ENCODE assay signal across 8 mouse cellular contexts in genomic region chr2:172346034-172346929, GRCm38 (mm10). TPM values are rescaled to one million over a fixed set of nuclear protein-coding genes. Genes with fewer than 3 reads are reported as not detected.
DNase-seq lines count a peak whose midpoint lies in the region; ATAC-seq and TF ChIP-seq lines count a peak whose summit lies in the region.

No protein-coding gene starts in this region.

- no peaks in the 10 kb centered on the region for H3K27me3 ChIP-seq in cerebellum, adult 2 months (ENCODE audit: control insufficient read depth, insufficient read depth, low read length)
- H3K27me3 ChIP-seq in neural tube, embryonic 15.5 days (replicated peaks): no peaks in the 10 kb centered on the region

- H3K9ac ChIP-seq in neural tube, embryonic 15.5 days (replicated peaks): peak overlapping the region; percentile 60

- no peaks in the 10 kb centered on the region for H3K36me3 ChIP-seq in neural tube, embryonic 15.5 days

- no peak for TF ChIP-seq POLR2A in cerebellum, adult 2 months (IDR thresholded peaks at IDR 0.05; ENCODE audit: borderline replicate concordance, insufficient read depth, low read length)

- peak overlapping the region; percentile 66 for H3K4me3 ChIP-seq in cerebellum, adult 2 months (replicated peaks; ENCODE audit: insufficient read depth, low read depth, low read length)
- peak overlapping the region; percentile 68 for H3K4me3 ChIP-seq in neural tube, embryonic 15.5 days (replicated peaks)

- no peak for TF ChIP-seq CTCF in cerebellum, adult 2 months (IDR thresholded peaks at IDR 0.05; ENCODE audit: borderline replicate concordance, insufficient read depth, low read depth, low read length)

- peak; percentile 16 for DNase-seq in thymus, postnatal 0 days (ENCODE audit: low spot score)
- DNase-seq in thymus, postnatal 4 days: no peak
- DNase-seq in cerebellum, adult 2 months: peak; percentile 57 to 59
- DNase-seq in gastrocnemius, postnatal 25 days: peak; percentile 24
- peak; percentile 62 for DNase-seq in kidney, adult 11 months
- DNase-seq in lung, adult 18-20 months: peak; percentile 30 to 66

- peak overlapping the region; percentile 99 for H3K4me2 ChIP-seq in neural tube, embryonic 15.5 days

- ATAC-seq in neural tube, embryonic 15.5 days (ENCODE audit: low FRiP score): peak; percentile 9; the same call in 1 of the 2 replicates
- ATAC-seq in monocyte, adult 5-6 weeks (replicated peaks; ENCODE audit: insufficient number of reproducible peaks, low FRiP score, low TSS enrichment, poor library complexity, severe bottlenecking): no peak

- 12% methylated on average over 31 of the region's 31 CpGs for WGBS in cerebellum, adult 2 months
- WGBS in neural tube, embryonic 15.5 days: 10% methylated on average over 31 of the region's 31 CpGs

- H3K9me3 ChIP-seq in neural tube, embryonic 15.5 days (replicated peaks): no peaks in the 10 kb centered on the region

- no peaks in the 10 kb centered on the region for H3K4me1 ChIP-seq in cerebellum, adult 2 months (ENCODE audit: control insufficient read depth, insufficient read depth, low read length)
- peaks cover 40% of the 10 kb centered on the region for H3K4me1 ChIP-seq in neural tube, embryonic 15.5 days

- H3K27ac ChIP-seq in cerebellum, adult 2 months (ENCODE audit: insufficient read depth, low read length): no peak overlapping the region
- H3K27ac ChIP-seq in neural tube, embryonic 15.5 days (replicated peaks): peak overlapping the region; percentile 65

RNA-seq across cellular contexts. Expression of gene Fam210b, which starts 0.9 kb away (rescaled TPM):
- polyA plus RNA-seq in thymus, postnatal 0 days (2015; fragmentation: Nextera tagmentation; extraction: Ambion mirVana): 4.9 and 5.1 TPM in 2 replicates
- polyA plus RNA-seq in cerebellum, adult 2 months (2012; rRNA removed): 13.0 and 14.0 TPM in 2 replicates
- 1 to 10 TPM; 3.2 to 3.4 TPM for total RNA-seq in gastrocnemius, postnatal 25 days (2021)
- 18.7 and 19.5 TPM in 2 replicates for polyA plus RNA-seq in neural tube, embryonic 15.5 days (2015; fragmentation: Nextera tagmentation; extraction: Ambion mirVana)
- 7.1 to 7.7 TPM (median 7.5 TPM) in 3 replicates for total RNA-seq in monocyte, adult 5-6 weeks (2017)

RNA-seq across cellular contexts. Expression of gene Aurka, which starts 24.1 kb away (rescaled TPM):
- 107 and 108 TPM in 2 replicates for polyA plus RNA-seq in thymus, postnatal 0 days (2015; fragmentation: Nextera tagmentation; extraction: Ambion mirVana)
- 2.1 and 2.2 TPM in 2 replicates for polyA plus RNA-seq in cerebellum, adult 2 months (2012; rRNA removed)
- 1 to 10 TPM; 3.3 to 3.6 TPM for total RNA-seq in gastrocnemius, postnatal 25 days (2021)
- polyA plus RNA-seq in neural tube, embryonic 15.5 days (2015; fragmentation: Nextera tagmentation; extraction: Ambion mirVana): 11.7 and 34.1 TPM in 2 replicates
- total RNA-seq in monocyte, adult 5-6 weeks (2017): 3.1 to 6.5 TPM (median 4.9 TPM) in 3 replicates

RNA-seq across cellular contexts. Expression of gene Cstf1, which starts 24.2 kb away (rescaled TPM):
- 48.5 and 55.2 TPM in 2 replicates for polyA plus RNA-seq in thymus, postnatal 0 days (2015; fragmentation: Nextera tagmentation; extraction: Ambion mirVana)
- 28.2 and 31.6 TPM in 2 replicates for polyA plus RNA-seq in cerebellum, adult 2 months (2012; rRNA removed)
- total RNA-seq in gastrocnemius, postnatal 25 days (2021): 10 to 100 TPM; 13.2 to 16.3 TPM
- polyA plus RNA-seq in neural tube, embryonic 15.5 days (2015; fragmentation: Nextera tagmentation; extraction: Ambion mirVana): 22.4 and 27.5 TPM in 2 replicates
- total RNA-seq in monocyte, adult 5-6 weeks (2017): 9.0 to 17.3 TPM (median 12.8 TPM) in 3 replicates

RNA-seq across cellular contexts. Expression of gene Cass4, which starts 47.3 kb away (rescaled TPM):
- 2.3 and 2.4 TPM in 2 replicates for polyA plus RNA-seq in thymus, postnatal 0 days (2015; fragmentation: Nextera tagmentation; extraction: Ambion mirVana)
- polyA plus RNA-seq in cerebellum, adult 2 months (2012; rRNA removed): 0.11 and 0.14 TPM in 2 replicates
- under 1 TPM; 0.23 to 0.27 TPM for total RNA-seq in gastrocnemius, postnatal 25 days (2021)
- polyA plus RNA-seq in neural tube, embryonic 15.5 days (2015; fragmentation: Nextera tagmentation; extraction: Ambion mirVana): 0.17 and 1.1 TPM in 2 replicates
- 1.5 to 17.7 TPM (median 9.5 TPM) in 3 replicates for total RNA-seq in monocyte, adult 5-6 weeks (2017)
